Mouse (Mus musculus): Measurements from ENCODE around the gene Rgma. TPM values are rescaled to one million over a fixed set of nuclear protein-coding genes. Genes with fewer than 3 reads are reported as not detected.

Rgma gene
- total and polyA plus RNA-seq, 2 experiments from 2014 or later = 39.9 to 96.4 TPM

- peak; percentile 93 for TF ChIP-seq CTCF (IDR thresholded peaks at IDR 0.05; ENCODE audit: low read depth)
- no peaks in the 10 kb centered on the region for H3K4me1 ChIP-seq (ENCODE audit: insufficient read depth)
- H3K4me2 ChIP-seq (ENCODE audit: low read depth) = no peak overlapping the region
- peaks cover 28% of the 10 kb centered on the region for H3K36me3 ChIP-seq (ENCODE audit: insufficient read depth)
- peak; percentile 91 for DNase-seq
- H3K9ac ChIP-seq = no peak overlapping the region
- H3K4me3 ChIP-seq (ENCODE audit: low read depth, low read length) = no peak overlapping the region
- WGBS = 21% methylated on average over 12 of the region's 12 CpGs
- no peaks in the 10 kb centered on the region for H3K9me3 ChIP-seq (ENCODE audit: low read length)
- ATAC-seq = peak; percentile 68
- no peaks in the 10 kb centered on the region for H3K27me3 ChIP-seq (ENCODE audit: insufficient read depth, low read length)
- no peak overlapping the region for H3K27ac ChIP-seq (ENCODE audit: low read depth, low read length)
Observed at GRCm38 (mm10) chr7:73422223-73423113, 47.2 kb downstream of the Rgma start.

GRCm38 (mm10) chr7:73423236-73423635 is 47.9 kb downstream of the Rgma start:
- no peak overlapping the region for H3K4me2 ChIP-seq (ENCODE audit: low read depth)
- no peak for DNase-seq
- H3K9ac ChIP-seq = no peak overlapping the region
- H3K4me1 ChIP-seq (ENCODE audit: insufficient read depth) = no peaks in the 10 kb centered on the region
- TF ChIP-seq CTCF (IDR thresholded peaks at IDR 0.05; ENCODE audit: low read depth) = no peak
- no peak overlapping the region for H3K4me3 ChIP-seq (ENCODE audit: low read depth, low read length)
- H3K27me3 ChIP-seq (ENCODE audit: insufficient read depth, low read length) = no peaks in the 10 kb centered on the region
- no peak overlapping the region for H3K27ac ChIP-seq (ENCODE audit: low read depth, low read length)
- H3K9me3 ChIP-seq (ENCODE audit: low read length) = no peaks in the 10 kb centered on the region
- peaks cover 27% of the 10 kb centered on the region for H3K36me3 ChIP-seq (ENCODE audit: insufficient read depth)
- WGBS = 71% methylated on average over 13 of the region's 13 CpGs
- ATAC-seq = no peak

DNA sequence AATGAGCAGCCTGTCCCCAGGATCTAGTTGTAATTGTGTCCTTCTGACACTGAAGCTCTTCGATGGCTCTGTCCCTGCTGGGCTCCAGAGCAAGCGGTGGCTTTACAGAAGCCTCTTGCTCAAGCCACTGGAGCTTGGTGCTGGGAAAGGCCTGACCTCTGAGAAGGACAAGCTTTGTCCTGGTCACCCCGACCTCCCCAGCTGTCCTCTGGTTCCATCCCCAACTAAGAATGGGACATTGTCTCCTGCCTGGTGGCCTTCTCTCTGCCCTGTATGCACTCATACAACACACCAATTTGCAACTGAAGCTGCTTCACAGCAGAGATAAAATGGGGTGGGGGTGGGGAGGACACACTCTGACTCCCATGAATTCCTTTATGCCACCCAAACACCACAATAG is 48.9 kb downstream of the Rgma start:
- Histone ChIP-seq H3K9me3 (ENCODE audit: low read length) (no peaks in the 10 kb centered on the region), H3K9ac (no peak overlapping the region), H3K4me1 (ENCODE audit: insufficient read depth) (no peaks in the 10 kb centered on the region), H3K36me3 (ENCODE audit: insufficient read depth) (peaks cover 29% of the 10 kb centered on the region), H3K4me2 (ENCODE audit: low read depth) (no peak overlapping the region), H3K27me3 (ENCODE audit: insufficient read depth, low read length) (no peaks in the 10 kb centered on the region), H3K27ac (ENCODE audit: low read depth, low read length) (no peak overlapping the region; the same call in 1 of the 2 replicates), H3K4me3 (ENCODE audit: low read depth, low read length) (no peak overlapping the region)
- WGBS = 31% methylated on average over 3 of the region's 3 CpGs
- ATAC-seq (no peak), DNase-seq (no peak)
- TF ChIP-seq CTCF (IDR thresholded peaks at IDR 0.05; ENCODE audit: low read depth) = no peak

DNA sequence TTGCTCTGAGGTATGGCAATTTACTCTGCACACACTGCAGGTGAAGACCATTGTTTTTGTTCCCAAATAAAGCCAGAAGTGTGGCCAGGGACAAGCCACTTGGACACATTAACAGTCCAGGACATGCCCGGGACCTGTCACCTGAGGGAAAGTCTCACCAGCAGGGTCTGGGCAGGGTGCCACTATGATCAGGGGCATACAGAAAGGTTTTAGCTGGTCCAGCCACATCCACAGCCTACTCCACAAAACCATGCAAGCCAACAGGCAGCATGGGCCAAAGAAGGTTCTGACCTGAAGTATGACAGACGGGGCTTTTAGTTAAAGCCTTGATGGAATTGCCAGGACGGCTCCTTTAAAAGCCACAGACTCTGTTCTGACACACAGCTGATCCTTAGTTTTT is 49.4 kb downstream of the Rgma start:
- ATAC-seq = 0 out of 2 replicates have a peak, but pooled peaks have one; percentile 12
- peaks cover 30% of the 10 kb centered on the region for H3K36me3 ChIP-seq (ENCODE audit: insufficient read depth)
- H3K4me1 ChIP-seq (ENCODE audit: insufficient read depth) = no peaks in the 10 kb centered on the region
- no peak overlapping the region for H3K4me2 ChIP-seq (ENCODE audit: low read depth)
- no peak overlapping the region for H3K4me3 ChIP-seq (ENCODE audit: low read depth, low read length)
- H3K9me3 ChIP-seq (ENCODE audit: low read length) = no peaks in the 10 kb centered on the region
- H3K27me3 ChIP-seq (ENCODE audit: insufficient read depth, low read length) = no peaks in the 10 kb centered on the region
- H3K27ac ChIP-seq (ENCODE audit: low read depth, low read length) = no peak overlapping the region
- no peak for DNase-seq
- no peak overlapping the region for H3K9ac ChIP-seq
- TF ChIP-seq CTCF (IDR thresholded peaks at IDR 0.05; ENCODE audit: low read depth) = no peak
- WGBS = 20% methylated on average over 3 of the region's 3 CpGs

- Histone ChIP-seq H3K9ac (no peak overlapping the region), H3K4me3 (ENCODE audit: low read depth, low read length) (no peak overlapping the region), H3K4me2 (ENCODE audit: low read depth) (no peak overlapping the region), H3K9me3 (ENCODE audit: low read length) (no peaks in the 10 kb centered on the region), H3K27ac (ENCODE audit: low read depth, low read length) (no peak overlapping the region), H3K36me3 (ENCODE audit: insufficient read depth) (peaks cover 34% of the 10 kb centered on the region), H3K4me1 (ENCODE audit: insufficient read depth) (no peaks in the 10 kb centered on the region), H3K27me3 (ENCODE audit: insufficient read depth, low read length) (no peaks in the 10 kb centered on the region)
- no peak for TF ChIP-seq CTCF (IDR thresholded peaks at IDR 0.05; ENCODE audit: low read depth)
- ATAC-seq (no peak), DNase-seq (no peak)
- 92% methylated on average over 7 of the region's 7 CpGs for WGBS
Observed at GRCm38 (mm10) chr7:73425451-73425850, 50.1 kb downstream of the Rgma start.

DNA sequence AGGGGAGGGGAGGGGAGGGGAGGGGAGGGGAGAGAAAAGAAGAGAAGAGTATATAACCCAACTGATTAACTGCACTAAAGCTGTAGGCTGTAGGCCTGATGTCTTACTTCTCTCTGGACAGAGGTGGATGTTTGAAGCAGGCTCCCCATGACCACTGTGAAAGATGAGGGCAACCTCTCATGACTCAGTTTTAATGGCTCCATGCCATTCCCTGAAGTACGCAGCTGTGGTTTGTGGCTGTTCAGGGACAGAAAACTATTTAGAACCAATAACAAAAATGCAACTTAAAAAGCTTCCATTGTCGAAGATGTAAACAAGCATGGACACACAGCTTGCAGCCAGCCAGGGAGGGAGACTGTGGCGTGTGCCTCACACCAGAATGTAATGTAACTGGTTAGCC is 50.9 kb downstream of the Rgma start:
- no peak overlapping the region for H3K9ac ChIP-seq
- WGBS = 65% methylated on average over 3 of the region's 3 CpGs

DNA sequence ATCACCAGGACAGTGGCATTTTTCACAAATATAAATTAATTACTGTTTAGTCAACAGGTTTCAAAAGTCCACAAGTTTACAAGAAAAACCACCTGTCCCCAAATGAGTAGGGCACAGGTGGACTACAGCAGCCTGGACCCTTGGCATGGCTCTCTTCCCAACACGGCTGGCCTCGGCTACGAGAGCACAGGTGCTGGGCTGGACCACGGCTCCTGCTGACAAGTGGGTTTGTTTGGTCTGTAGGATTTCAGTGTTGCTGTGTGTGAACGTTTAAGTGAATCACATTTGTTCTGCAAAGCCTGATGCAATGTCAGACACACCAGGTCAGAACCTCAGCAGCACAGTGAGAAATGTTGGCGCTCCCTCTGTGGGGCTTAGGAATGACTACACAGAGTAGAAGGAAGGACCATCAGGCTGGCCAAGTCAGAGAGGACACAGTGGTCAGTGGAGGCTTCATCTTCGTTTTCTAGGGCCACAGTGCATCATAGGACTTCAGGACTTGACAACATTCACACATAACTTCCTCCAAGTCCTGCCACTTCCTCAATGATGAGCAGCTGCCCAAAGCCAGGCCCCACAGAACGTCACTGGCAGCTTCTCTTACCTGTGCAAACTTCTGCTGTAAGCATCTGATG is 51.6 kb downstream of the Rgma start:
- no peak overlapping the region for H3K27ac ChIP-seq (ENCODE audit: low read depth, low read length)
- ATAC-seq = no peak
- TF ChIP-seq CTCF (IDR thresholded peaks at IDR 0.05; ENCODE audit: low read depth) = no peak

More for the DNA sequence above, 50.9 kb downstream of the Rgma start:
- Histone ChIP-seq H3K36me3 (ENCODE audit: insufficient read depth) (peaks cover 34% of the 10 kb centered on the region), H3K4me1 (ENCODE audit: insufficient read depth) (no peaks in the 10 kb centered on the region), H3K9me3 (ENCODE audit: low read length) (no peaks in the 10 kb centered on the region), H3K4me3 (ENCODE audit: low read depth, low read length) (no peak overlapping the region), H3K4me2 (ENCODE audit: low read depth) (no peak overlapping the region), H3K27ac (ENCODE audit: low read depth, low read length) (no peak overlapping the region), H3K27me3 (ENCODE audit: insufficient read depth, low read length) (no peaks in the 10 kb centered on the region)
- ATAC-seq (no peak), DNase-seq (no peak)
- no peak for TF ChIP-seq CTCF (IDR thresholded peaks at IDR 0.05; ENCODE audit: low read depth)

More for the DNA sequence above, 51.6 kb downstream of the Rgma start:
- Histone ChIP-seq H3K4me2 (ENCODE audit: low read depth) (no peak overlapping the region), H3K9ac (no peak overlapping the region), H3K27me3 (ENCODE audit: insufficient read depth, low read length) (no peaks in the 10 kb centered on the region), H3K4me1 (ENCODE audit: insufficient read depth) (no peaks in the 10 kb centered on the region), H3K4me3 (ENCODE audit: low read depth, low read length) (no peak overlapping the region), H3K9me3 (ENCODE audit: low read length) (no peaks in the 10 kb centered on the region), H3K36me3 (ENCODE audit: insufficient read depth) (peaks cover 34% of the 10 kb centered on the region)
- 83% methylated on average over 8 of the region's 8 CpGs for WGBS
- DNase-seq = no peak

Data from forebrain, postnatal 0 days (tissue).